Mouse (Mus musculus) myocyte (in vitro differentiated cells): ENCODE measurements around the gene Lama1.

Source experiments
- E2F4 ChIP-seq: IDR thresholded peaks from one replicate; pipeline ENCODE4 v1.6.1; 2011; ENCODE audit warnings: mild to moderate bottlenecking, control low read depth, moderate library complexity; ENCODE audit not compliant: insufficient read depth
- MAX ChIP-seq: IDR thresholded peaks from one replicate; pipeline ENCODE4 v1.6.1; 2011; ENCODE audit warnings: low read depth, mild to moderate bottlenecking, control low read depth
- MYOG ChIP-seq, 3 experiments: IDR thresholded peaks; one replicate each; pipeline ENCODE4 v1.6.1; 2011; ENCODE audit warnings: control low read depth in 2 of 3, low read depth in 2 of 3, mild to moderate bottlenecking in 2 of 3; ENCODE audit not compliant: insufficient read length in 2 of 3, control insufficient read depth in 1 of 3, insufficient read depth in 1 of 3
- POLR2A ChIP-seq: IDR thresholded peaks from one replicate; pipeline ENCODE4 v1.6.1; 2011; ENCODE audit warnings: low read depth, mild to moderate bottlenecking, control low read depth, moderate library complexity; ENCODE audit not compliant: insufficient read length

DNA sequence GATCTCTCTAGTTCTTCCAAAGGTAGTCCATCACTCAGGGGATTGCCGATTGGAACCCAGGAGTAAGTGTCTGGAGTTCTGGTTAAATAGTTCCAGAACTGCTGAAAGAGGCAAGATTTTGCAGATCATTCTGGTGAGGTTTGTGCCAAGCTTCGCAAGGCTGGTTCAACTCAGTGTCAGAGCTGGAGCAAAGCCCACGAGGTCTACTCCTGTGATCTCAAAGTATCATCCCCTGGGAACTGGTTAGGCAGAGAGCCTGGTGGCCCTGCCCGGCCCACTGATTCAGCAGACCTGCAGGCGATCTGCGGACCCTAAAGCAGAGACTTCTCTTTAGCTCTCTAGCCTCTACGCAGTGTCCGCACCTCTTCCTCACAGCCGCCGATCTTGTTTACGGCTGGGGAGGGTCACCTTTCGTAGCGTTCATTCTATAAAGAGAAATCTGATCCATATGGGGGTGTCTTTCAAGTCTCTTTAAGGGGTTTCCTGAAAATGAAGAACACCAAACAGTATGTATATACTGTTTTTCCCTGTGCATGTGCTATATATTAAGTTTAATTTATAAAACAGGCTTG is 10.8 kb downstream of the Lama1 start:
- TF ChIP-seq E2F4, result no peak
- no peak for TF ChIP-seq POLR2A
- TF ChIP-seq MAX, result no peak
- no peak for TF ChIP-seq MYOG (IDR thresholded peaks at IDR 0.05; ENCODE audit: control insufficient read depth in 1 of 3, insufficient read depth in 1 of 3, insufficient read length in 2 of 3, low read depth in 2 of 3)
